Mouse (Mus musculus): Measurements from ENCODE around the gene Stk38. TPM values are rescaled to one million over a fixed set of nuclear protein-coding genes. Genes with fewer than 3 reads are reported as not detected.

The Stk38 gene
- total RNA-seq, 1 experiment = 78.0 TPM

GRCm38 (mm10) chr17:28943740-28944139 lies 64.1 kb downstream of the Stk38 start, which contains the start of gene Pxt1:
TSS of gene Pxt1 (minus strand) at chr17:28943840.
- in situ Hi-C loops (cut with MboI; ENCODE audit: low sequenced_read_pairs in 2 of 2, unreplicated experiment in 2 of 2) = no loop called here
- Histone ChIP-seq H3K9ac (ENCODE audit: insufficient read depth, low read depth, low read length, poor library complexity, severe bottlenecking) (peak within 1 kb of the TSS; percentile 36; the same call in 1 of the 2 replicates), H3K27ac (ENCODE audit: insufficient read depth, low read depth, low read length, poor library complexity, severe bottlenecking) (no peak within 1 kb of the TSS), H3K9me3 (ENCODE audit: control insufficient read depth, insufficient read depth, low read depth, low read length) (no peaks in the 10 kb centered on the region), H3K4me1 (ENCODE audit: control insufficient read depth in 2 of 2, insufficient read depth in 2 of 2, low read length in 2 of 2, poor library complexity in 1 of 2) (peaks cover 0 to 4% of the 10 kb centered on the region in 2 experiments; a peak in 2 of 4 replicates), H3K4me3 (ENCODE audit: insufficient read depth in 1 of 2, low read depth in 1 of 2, low read length in 2 of 2, poor library complexity in 1 of 2, severe bottlenecking in 1 of 2) (no peak within 1 kb of the TSS), H3K36me3 (ENCODE audit: control insufficient read depth, insufficient read depth, low read length, poor library complexity, severe bottlenecking) (no peaks in the 10 kb centered on the region)
- TF ChIP-seq ZC3H11A (IDR thresholded peaks at IDR 0.05; ENCODE audit: borderline replicate concordance, low read depth, low read length) (no peak), ZNF384 (IDR thresholded peaks at IDR 0.05; ENCODE audit: low read depth, low read length) (no peak), HCFC1 (IDR thresholded peaks at IDR 0.05; ENCODE audit: borderline replicate concordance, insufficient read depth, low read length) (no peak), CHD2 (IDR thresholded peaks at IDR 0.05; ENCODE audit: low read depth, low read length) (no peak), MAFK (IDR thresholded peaks at IDR 0.05; ENCODE audit: insufficient read depth, low read depth, low read length) (no peak)
- no peak for DNase-seq (ENCODE audit: low read depth, low spot score)

GRCm38 (mm10) chr17:28942101-28942500 lies 65.7 kb downstream of the Stk38 start:
- peak; percentile 80 for DNase-seq (ENCODE audit: low read depth, low spot score)
- peak overlapping the region; percentile 28; the same call in 1 of the 2 replicates for H3K9ac ChIP-seq (ENCODE audit: insufficient read depth, low read depth, low read length, poor library complexity, severe bottlenecking)
- no peaks in the 10 kb centered on the region for H3K36me3 ChIP-seq (ENCODE audit: control insufficient read depth, insufficient read depth, low read length, poor library complexity, severe bottlenecking)
- TF ChIP-seq ZNF384 (IDR thresholded peaks at IDR 0.05; ENCODE audit: low read depth, low read length) (peak; percentile 68; the same call in 1 of the 2 replicates), ZC3H11A (IDR thresholded peaks at IDR 0.05; ENCODE audit: borderline replicate concordance, low read depth, low read length) (no peak)
- peak overlapping the region; percentile 24; the same call in 1 of the 2 replicates for H3K27ac ChIP-seq (ENCODE audit: insufficient read depth, low read depth, low read length, poor library complexity, severe bottlenecking)
- in situ Hi-C loops (cut with MboI; ENCODE audit: low sequenced_read_pairs in 2 of 2, unreplicated experiment in 2 of 2) = no loop called here
- peak overlapping the region in 1 of 2 experiments; percentile 25; a peak in 2 of 4 replicates for H3K4me3 ChIP-seq (ENCODE audit: insufficient read depth in 1 of 2, low read depth in 1 of 2, low read length in 2 of 2, poor library complexity in 1 of 2, severe bottlenecking in 1 of 2)
- H3K4me1 ChIP-seq (ENCODE audit: control insufficient read depth in 2 of 2, insufficient read depth in 2 of 2, low read length in 2 of 2, poor library complexity in 1 of 2) = peaks cover 0 to 4% of the 10 kb centered on the region in 2 experiments; a peak in 2 of 4 replicates
- H3K9me3 ChIP-seq (ENCODE audit: control insufficient read depth, insufficient read depth, low read depth, low read length) = peaks cover under 1% of the 10 kb centered on the region; the same call in 1 of the 2 replicates

GRCm38 (mm10) chr17:28940776-28941555 lies 66.8 kb downstream of the Stk38 start:
- Histone ChIP-seq H3K27ac (ENCODE audit: insufficient read depth, low read depth, low read length, poor library complexity, severe bottlenecking) (no peak overlapping the region; the same call in 1 of the 2 replicates), H3K9ac (ENCODE audit: insufficient read depth, low read depth, low read length, poor library complexity, severe bottlenecking) (no peak overlapping the region), H3K4me1 (ENCODE audit: control insufficient read depth in 2 of 2, insufficient read depth in 2 of 2, low read length in 2 of 2, poor library complexity in 1 of 2) (peaks cover 0 to 4% of the 10 kb centered on the region in 2 experiments; a peak in 2 of 4 replicates), H3K4me3 (ENCODE audit: insufficient read depth in 1 of 2, low read depth in 1 of 2, low read length in 2 of 2, poor library complexity in 1 of 2, severe bottlenecking in 1 of 2) (no peak overlapping the region), H3K9me3 (ENCODE audit: control insufficient read depth, insufficient read depth, low read depth, low read length) (peaks cover 8% of the 10 kb centered on the region; the same call in 1 of the 2 replicates), H3K36me3 (ENCODE audit: control insufficient read depth, insufficient read depth, low read length, poor library complexity, severe bottlenecking) (peaks cover 2% of the 10 kb centered on the region; the same call in 1 of the 2 replicates)
- no peak for DNase-seq (ENCODE audit: low read depth, low spot score)
- in situ Hi-C loops (cut with MboI; ENCODE audit: low sequenced_read_pairs in 2 of 2, unreplicated experiment in 2 of 2) = no loop called here
- TF ChIP-seq ZC3H11A (IDR thresholded peaks at IDR 0.05; ENCODE audit: borderline replicate concordance, low read depth, low read length) (no peak), MAFK (IDR thresholded peaks at IDR 0.05; ENCODE audit: insufficient read depth, low read depth, low read length) (no peak), ZNF384 (IDR thresholded peaks at IDR 0.05; ENCODE audit: low read depth, low read length) (no peak), CHD2 (IDR thresholded peaks at IDR 0.05; ENCODE audit: low read depth, low read length) (no peak), HCFC1 (IDR thresholded peaks at IDR 0.05; ENCODE audit: borderline replicate concordance, insufficient read depth, low read length) (no peak)

GRCm38 (mm10) chr17:28936622-28937345 lies 71.0 kb downstream of the Stk38 start:
- no peak overlapping the region for H3K4me3 ChIP-seq (ENCODE audit: insufficient read depth in 1 of 2, low read depth in 1 of 2, low read length in 2 of 2, poor library complexity in 1 of 2, severe bottlenecking in 1 of 2)
- H3K9ac ChIP-seq (ENCODE audit: insufficient read depth, low read depth, low read length, poor library complexity, severe bottlenecking) = no peak overlapping the region
- H3K27ac ChIP-seq (ENCODE audit: insufficient read depth, low read depth, low read length, poor library complexity, severe bottlenecking) = no peak overlapping the region
- TF ChIP-seq ZC3H11A (IDR thresholded peaks at IDR 0.05; ENCODE audit: borderline replicate concordance, low read depth, low read length) = no peak
- peaks cover 2% of the 10 kb centered on the region; the same call in 1 of the 2 replicates for H3K36me3 ChIP-seq (ENCODE audit: control insufficient read depth, insufficient read depth, low read length, poor library complexity, severe bottlenecking)
- H3K4me1 ChIP-seq (ENCODE audit: control insufficient read depth in 2 of 2, insufficient read depth in 2 of 2, low read length in 2 of 2, poor library complexity in 1 of 2) = peaks cover 0 to 4% of the 10 kb centered on the region in 2 experiments; a peak in 1 of 4 replicates
- H3K9me3 ChIP-seq (ENCODE audit: control insufficient read depth, insufficient read depth, low read depth, low read length) = peaks cover 8% of the 10 kb centered on the region; the same call in 1 of the 2 replicates
- no peak for DNase-seq (ENCODE audit: low read depth, low spot score)
- in situ Hi-C loops (cut with MboI; ENCODE audit: low sequenced_read_pairs in 2 of 2, unreplicated experiment in 2 of 2) = no loop called here
